Mouse (Mus musculus): ENCODE data around the gene Fam167b.

The Fam167b gene

DNA sequence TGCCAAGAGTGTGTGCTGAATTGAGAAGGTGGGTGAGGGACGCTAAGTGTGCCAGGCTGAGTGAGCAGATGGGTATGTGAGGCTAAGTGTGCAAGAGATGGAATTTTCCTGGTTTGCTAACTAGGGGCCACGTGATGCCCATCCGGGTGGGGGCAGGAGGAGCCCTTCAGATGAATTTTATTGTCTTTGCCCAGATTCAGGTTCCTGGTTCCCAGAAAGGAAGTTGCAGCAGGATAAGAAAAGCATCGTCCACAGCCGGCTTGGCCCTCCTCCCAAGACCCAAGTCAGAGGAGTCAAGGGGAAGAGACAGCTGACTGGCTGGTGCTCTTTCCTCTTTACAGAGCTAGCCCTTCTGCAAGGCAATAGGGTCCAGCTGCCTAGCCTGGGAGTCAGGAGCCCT is at the start of gene Fam167b:
TSS of gene Fam167b (minus strand) at position 84 of the 400 bp plus-strand sequence.
- no peak for DNase-seq (ENCODE audit: low spot score in 2 of 2)

DNA sequence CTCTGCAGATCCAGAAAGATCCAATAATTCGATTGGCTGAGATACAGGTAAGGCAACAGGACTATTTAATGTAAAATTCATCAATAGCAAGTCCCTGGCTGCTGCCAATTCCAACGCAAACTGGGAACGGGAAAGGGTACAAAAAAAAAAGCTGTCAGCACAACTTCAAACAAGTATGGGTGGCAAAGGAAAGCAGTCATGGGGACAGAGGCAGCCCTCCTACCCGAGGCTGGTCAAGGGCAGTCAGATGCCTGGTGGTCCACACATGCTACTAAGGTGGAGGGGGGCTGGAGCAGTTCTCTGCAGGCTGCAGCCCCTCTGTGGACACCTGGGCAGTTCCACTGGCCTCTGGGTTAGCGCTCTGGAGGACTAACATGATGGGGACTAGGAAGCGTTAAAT is 47.7 kb upstream of the Fam167b start:
- no peak for DNase-seq (ENCODE audit: low spot score in 2 of 2)

DNA sequence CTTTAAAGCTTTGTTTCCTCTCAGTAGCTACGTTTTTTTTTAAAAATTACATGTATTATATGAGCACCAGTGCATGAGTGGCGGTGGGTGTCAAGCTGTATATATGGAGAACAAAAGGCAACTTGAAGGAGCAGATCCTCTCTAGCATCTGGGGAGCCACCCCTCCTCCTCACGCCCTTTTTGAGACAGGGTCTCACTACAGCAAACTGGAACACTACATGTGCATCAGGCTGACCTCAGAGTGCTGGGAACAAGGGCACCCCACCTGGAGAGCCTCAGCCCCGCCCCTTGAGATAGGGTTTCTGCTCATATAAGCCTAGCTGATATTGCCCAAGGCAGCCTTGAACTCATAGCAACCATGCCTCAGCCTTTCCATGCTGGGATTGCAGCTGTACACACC is 47.1 kb upstream of the Fam167b start:
- DNase-seq (ENCODE audit: low spot score in 2 of 2), result no peak

DNA sequence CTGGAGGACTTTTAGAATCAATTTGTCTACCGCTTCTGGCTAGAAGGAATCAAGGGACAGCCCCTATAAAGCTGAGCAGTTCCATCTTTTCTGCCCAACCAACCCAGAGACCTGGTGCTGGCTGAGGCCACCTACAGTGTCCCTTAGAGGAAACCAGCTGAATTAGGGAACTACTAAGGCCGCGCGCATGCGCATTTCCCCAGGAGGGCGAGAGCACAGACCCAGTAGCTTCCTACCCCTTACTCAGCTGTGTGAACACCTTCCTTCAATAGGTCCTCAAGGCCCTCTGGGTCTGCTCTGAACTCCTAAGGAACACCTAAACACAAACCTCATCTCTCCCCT is 46.7 kb upstream of the Fam167b start:
- peak; percentile 58 to 64 for DNase-seq (ENCODE audit: low spot score in 2 of 2)

DNA sequence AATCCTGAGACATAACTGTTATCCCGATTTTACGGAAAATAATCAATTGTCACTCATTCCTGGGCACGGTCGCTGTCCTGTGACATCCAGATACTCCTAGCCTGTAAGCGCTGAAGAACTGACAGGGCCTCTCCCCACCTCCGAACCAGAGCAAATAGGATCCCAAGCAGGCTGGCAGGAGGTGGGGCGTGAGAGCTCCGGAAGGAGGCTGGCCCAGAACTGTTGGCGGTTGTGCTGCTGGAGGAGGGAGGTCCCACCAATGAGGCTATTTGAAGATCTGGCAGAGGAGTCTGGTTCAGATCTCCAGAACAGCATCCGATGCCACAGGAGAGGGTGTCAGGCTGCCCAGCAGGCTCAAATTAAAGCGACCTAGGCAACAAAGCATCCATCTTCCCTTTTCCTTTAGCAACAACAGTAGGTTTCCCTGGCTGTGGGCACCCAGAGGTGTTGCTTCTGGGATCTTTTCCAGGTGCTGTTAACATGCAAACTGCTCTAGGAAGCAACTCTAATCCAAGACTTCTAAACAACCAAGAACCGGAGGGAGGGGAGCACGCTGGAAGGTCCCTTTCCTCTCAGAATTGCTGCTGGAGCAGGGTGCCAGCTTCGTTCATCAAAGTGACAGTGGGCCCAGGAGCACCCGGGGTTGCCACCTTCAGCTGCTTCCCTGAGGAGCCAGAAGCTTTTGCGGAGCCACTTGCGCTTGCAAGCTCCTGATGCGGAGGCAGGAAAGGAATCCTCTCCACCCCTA is 46.1 kb upstream of the Fam167b start:
- DNase-seq (ENCODE audit: low spot score in 2 of 2), result peak; percentile 82 to 85

DNA sequence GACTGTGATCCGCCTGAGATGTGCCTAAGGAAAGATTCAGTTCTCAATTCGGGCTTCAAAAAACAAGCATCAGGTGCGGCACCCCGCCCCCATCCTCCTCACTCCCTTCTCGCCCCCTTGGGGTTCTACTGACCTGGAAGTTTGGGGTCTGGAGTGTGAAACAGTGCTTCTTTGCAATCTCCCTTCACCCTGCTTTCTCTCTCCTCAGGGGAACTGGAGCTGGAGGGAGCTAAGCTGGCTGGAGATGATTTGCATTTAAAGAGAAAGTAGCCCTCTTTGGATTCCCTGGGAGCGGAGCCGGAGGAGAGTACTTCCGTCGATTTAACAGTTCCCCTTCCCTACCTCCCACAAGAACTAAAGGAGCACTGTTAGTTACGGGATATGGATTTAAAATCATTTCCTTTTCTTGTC is 45.3 kb upstream of the Fam167b start, which contains the start of gene Ccdc28b:
TSS of gene Ccdc28b (minus strand) at position 267 of the 411 bp plus-strand sequence.
- no peak for DNase-seq (ENCODE audit: low spot score in 2 of 2)

DNA sequence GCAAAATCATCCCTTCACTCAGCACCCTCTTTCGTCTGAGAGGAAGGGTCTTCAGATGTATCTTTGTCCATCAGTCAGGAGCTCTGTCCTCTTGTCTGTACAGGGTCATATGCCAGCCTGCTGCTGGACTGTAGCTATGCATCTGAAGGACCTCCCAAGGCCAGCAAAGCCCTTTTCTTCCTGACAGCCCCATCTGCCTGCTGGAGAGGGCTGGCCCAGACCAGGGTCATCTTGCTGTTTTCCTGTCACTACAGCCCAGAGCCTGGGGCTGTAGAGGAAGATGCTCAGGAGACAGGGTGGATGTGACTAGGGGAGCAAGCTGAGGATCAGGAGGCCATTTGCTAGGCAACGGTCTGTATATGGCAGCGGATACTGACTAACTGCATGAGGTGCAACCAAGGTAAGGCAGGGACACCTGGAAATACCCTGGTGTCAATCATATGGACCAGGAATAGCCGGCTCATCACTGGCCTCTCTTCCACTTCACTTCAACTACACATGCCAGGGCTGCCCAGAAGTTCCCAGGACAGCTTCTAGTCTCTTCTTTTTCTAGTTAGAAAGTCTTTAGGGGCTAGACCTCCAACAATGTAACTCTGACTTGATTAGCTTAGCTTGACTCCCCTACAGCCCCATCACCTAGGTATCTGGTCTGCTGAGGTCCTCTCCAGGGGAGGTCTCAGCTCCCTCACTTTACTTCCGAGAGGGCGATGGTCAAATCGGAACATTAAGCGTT is 44.6 kb upstream of the Fam167b start:
- no peak for DNase-seq (ENCODE audit: low spot score in 2 of 2)

DNA sequence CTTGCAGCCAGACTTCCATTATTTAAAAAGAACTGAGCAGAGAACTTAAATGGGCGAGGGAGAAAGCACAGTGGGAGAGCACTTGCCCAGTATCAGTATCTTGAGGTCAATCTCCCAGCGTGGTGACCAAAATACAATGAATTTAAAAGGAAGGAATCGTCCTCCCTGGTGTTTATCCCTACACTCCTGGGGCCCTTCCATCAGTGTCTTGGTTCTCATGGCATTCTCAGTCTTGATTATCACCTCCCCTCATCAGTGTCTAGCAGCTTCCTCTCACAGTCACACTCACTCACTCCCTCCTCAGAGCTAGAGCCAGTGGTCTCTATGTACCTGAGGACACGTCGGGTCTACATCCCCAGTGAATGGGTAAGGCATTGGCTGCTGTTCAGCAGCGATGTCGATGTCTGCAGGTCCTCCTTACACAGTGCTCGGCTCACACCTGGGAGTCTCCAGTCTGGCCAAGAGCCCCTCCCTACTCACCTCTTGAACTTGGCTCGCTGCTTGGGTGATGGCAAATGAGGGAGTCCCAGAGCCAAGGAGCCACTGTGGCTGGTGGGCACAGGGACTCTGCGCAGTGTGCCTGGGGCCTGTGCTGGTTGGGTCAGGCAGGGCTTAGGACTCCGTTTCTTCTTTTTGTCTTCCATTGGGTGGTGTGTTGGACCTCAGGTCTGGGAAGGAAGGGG is 43.9 kb upstream of the Fam167b start:
- DNase-seq (ENCODE audit: low spot score in 2 of 2), result no peak

DNA sequence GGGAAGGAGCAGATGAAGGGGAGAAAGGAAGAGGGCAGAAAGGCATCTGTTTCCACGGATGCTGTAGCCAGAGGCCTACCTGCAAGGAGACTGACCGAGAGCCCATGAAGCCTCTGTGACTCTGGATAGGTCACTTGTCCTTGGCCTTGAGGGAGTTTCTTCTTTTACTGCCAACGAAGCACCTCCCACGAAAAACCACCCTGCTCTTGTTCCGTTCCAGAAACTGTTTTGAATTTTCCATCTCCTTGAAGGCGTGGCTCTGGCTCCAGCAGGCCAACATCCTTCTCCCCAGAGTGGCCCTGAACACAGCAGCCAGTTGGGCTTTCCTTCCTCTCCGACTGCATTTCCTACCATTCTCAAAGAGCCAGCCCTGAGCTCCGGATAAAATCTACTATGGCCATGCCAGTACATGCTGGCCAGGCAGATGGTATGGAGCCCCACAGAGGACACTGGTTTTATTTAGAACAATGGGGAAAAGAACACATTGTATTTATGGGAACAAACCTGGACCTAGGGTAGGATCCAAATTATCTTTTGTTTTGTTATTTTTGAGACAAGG is 43.0 kb upstream of the Fam167b start:
- DNase-seq (ENCODE audit: low spot score in 2 of 2), result no peak

DNA sequence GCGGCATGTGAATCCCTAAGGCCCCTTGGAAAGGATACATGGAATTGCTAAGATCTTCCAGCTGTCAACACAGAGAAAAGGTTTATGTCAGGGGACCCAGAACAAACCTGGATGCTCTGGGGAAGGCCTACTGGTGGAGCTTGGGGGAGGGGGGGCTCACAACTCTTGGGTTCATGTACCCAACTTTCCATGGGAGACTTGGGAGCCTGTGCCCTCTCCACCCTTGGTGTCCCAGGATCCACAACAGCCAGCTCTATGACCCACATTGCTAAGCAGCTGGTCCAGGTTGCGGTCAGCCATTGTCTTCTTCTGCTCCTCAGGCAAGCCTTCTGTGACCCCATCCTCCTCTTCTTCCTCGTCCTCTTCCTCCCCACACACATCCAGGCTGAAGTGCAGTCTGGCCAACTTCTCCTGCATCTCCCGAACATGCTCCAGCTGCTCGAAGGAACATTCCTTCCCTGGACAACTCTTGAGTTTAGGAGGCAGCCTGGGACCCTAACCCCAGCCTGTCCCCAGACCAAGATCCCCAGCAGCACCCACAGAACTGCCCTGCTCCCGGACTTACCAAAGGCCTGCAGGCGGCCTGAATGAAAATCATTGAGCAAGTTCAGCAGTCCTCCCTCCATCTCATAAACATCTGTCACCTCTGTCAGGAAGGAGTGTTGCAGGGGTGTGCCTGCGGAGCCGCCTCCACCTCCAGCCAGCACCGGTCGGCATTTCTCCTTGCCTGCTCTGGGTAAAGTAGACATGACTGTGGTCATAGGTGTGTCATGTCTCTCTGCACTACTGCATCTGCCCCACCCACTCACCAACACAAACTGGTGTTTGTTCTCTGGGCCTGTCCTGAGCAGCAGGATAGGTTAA is 42.3 kb upstream of the Fam167b start:
- no peak for DNase-seq (ENCODE audit: low spot score in 2 of 2)

DNA sequence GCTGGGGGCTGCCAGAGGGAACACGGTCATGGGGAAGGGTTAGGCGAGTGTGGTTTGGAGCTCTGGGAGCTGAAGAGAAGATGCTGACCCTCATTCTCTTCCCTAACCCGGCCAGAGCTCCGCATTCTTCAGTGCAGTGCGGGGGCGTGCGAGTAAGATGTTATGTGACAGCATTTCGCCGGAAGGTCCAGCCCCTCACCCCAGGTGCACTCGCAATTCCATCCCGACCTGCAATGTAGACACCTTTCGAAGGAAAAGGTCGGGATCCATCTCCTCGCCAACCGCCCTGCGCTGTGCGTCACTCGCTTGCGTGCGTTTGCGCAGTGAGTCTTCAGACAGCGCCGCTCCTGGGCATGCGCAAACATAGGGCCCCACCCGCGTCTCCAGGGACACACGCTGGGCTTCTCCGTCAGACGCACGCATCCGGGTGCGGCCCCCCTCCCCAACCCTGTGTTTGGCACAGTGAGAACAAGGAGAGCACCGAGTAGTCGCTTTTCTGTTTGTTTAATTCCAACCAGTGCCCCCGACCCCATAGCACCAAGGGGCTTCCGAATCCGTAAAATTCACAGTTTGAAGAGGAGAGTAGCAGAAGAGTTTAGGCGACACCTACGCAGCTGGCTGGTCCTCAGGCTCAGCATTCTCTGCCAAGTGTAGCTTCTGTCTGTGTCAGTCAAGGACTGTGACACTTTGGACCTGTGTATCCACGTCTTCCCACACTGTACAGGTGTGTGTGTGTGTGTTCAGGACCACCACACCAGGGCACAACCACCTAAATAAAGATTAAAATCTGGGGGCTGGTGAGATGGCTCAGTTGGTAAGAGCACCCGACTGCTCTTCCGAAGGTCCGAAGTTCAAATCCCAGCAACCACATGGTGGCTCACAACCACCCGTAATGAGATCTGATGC is 40.7 kb upstream of the Fam167b start, which contains the start of gene Iqcc:
TSS of gene Iqcc (minus strand) at position 314 of the 906 bp plus-strand sequence.
- DNase-seq (ENCODE audit: low spot score in 2 of 2), result peak; percentile 95 to 96

DNA sequence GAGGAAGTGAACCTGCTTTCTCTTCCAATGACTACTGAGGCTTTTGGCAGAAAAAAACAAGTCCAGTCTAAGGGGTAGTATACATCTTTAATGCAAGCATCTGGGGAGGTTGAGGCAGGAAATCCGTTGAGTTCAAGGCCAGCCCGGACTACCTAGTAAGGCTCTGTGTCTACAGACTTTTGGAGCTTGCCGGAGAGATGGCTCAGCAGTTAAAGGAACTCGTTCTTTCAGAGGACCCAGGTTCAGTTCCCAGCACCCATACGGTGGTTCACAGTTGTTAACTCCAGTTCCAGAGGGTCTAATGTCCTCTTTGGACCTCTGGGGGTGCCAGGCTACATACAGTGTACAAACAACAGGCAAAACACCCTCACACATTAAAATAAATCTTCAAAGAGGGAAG is 39.7 kb upstream of the Fam167b start:
- no peak for DNase-seq (ENCODE audit: low spot score in 2 of 2)

DNA sequence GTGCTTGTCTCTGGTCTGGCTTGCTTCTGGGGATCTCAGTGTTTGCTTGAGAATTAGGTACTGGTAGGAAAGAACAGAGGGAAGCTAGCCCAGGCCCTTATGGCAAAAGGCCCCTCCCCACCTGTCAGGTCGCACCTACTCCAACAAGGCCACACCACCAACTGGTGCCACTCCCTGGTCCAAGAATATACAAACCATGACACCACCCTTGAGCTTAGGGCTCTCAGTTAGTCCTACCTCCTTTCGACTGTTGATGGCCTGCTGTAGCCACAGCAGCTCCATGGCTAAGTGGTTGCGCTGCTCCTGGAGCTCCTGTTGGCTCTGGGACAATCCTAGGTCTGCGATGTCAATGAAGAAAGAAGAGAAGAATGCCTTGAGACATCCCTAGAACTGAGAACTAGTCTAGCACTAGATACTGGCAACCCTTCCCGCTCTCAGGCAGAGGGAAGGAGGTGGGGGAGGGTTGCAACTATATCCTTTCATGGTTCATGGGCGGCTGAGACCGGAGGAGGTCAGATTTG is 38.8 kb upstream of the Fam167b start:
- no peak for DNase-seq (ENCODE audit: low spot score in 2 of 2)

DNA sequence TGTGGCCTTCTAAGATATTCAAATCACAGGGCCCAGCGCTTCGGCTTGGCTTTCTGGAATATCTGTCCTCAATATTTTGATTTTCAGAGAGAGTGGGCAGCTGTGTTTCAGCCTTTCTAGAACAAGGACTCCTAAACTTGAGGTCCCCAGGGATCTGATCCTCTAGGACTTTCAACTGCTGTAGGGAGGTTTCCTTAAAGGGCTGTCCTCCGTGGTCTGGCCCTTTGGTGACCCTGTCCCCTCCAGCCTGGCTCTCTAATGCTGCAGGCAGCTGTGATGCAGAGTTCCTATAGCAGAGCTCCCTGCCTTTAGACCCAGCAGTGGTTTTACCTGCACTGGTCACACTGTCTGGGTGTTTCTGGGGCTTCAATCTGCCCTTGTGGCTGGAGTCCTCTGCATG is 38.3 kb upstream of the Fam167b start:
- DNase-seq (ENCODE audit: low spot score in 2 of 2), result no peak

DNA sequence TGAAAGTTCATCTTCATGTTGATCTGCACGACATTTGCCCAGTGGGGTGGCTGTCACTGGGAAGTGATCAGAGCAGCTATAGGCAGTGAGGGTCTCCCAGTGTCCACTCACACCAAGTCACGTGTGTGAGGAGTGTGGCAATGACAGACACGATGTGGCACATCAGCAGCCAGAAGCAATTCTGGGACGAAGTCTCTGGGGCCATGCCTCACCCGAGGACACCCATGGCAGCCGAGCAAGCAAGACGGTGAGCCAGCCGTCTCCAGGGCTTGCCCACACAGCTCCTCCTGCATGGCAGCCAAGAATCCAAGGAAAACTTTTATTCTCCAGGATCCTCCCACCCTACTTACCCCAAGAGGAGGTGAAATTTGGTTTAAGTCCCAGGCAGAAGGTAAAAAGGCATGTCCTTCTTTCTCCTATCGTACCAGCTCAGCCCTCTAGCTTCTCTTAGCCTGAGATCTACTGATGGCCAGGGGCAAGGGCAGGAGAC is 37.5 kb upstream of the Fam167b start:
- no peak for DNase-seq (ENCODE audit: low spot score in 2 of 2)

DNA sequence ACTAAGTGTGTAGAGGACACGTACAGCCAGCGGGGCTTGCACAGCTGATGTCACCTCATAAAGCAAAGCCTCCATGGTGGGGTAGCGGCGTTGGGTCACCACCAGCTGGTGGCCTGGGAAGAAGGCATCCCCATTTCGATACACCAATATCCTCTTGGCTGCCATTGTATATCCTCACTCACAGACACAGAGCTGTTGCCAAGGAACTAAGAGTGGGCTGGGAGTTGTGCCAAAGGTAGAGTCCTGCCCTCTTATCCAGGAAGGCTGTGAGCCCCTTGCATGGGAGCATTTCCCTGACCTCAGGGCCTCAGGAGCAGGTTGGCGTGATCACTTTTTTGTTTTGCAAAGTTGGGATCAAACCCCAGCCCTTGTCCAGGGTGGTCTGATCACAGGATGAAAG is 35.7 kb upstream of the Fam167b start, which contains the start of gene Dcdc2b:
TSS of gene Dcdc2b (minus strand) at position 165 of the 400 bp plus-strand sequence.
- no peak for DNase-seq (ENCODE audit: low spot score in 2 of 2)

DNA sequence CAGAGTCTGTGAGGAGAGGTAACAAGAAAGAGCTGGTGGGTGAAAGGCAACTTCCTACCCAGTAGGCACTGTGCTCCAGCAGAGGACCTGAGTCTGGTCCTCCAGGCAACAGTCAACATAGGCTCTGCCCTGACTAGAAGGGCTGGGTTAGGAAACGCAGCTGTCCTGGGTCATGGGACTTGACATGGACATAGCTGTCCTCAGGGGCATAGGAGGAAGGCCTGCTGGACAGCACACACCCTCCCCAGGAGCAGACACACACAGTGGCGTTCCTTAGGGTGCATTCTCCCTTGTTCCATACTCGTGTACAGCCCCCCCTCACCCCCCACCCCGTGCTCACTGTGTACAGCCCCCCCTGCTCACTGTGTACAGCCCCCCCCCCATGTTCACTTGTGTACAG is 32.1 kb upstream of the Fam167b start:
- no peak for DNase-seq (ENCODE audit: low spot score in 2 of 2)

DNA sequence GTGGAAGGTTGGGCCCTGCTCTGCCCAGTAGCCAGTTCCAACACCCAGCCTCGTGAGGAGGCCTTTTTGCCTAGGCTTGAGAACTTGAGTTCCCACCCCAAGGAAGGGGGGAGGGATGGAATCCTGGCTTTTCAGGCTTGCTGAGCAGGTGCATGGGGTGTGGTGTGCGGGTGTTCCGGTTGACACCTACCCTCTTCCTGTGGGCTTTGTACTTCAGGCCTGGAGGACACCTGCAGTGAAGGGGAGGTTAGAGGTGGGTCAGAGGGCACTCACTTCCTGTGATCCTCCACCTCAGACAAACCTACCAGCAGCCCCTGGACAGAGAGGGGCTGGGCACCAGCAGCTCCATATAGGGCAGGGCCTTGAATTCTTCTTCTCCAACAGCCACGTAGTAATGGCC is 31.7 kb upstream of the Fam167b start:
- DNase-seq (ENCODE audit: low spot score in 2 of 2), result peak; percentile 74 to 84

DNA sequence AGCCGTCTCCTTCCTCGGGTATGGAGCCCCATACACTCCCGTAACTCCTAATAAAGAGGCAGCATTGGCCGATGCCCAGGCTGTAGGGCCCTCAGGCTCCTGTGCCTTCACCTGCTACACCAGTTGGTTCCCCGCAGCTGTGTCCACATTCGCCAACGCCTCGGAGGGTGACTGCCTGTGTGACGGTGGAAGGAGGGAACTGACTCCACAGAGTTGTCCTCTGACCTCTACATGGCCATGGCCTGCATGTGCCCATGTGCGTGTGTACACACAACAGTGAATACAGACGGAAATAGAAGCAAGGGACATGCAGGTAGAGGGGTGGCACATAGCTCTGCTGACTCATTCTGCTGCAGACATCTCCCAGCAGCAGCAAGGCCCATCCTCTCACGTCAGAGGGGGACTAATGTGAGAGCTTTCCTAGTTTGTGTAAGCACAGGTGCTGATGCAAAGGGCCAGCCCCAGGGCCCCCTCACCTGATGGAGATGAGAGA is 30.8 kb upstream of the Fam167b start:
- peak in 1 of 2 experiments; percentile 44 for DNase-seq (ENCODE audit: low spot score in 2 of 2)

Data from thymus, postnatal 10 days (tissue).